ENCODE assay signal across 27 mouse cellular contexts in genomic region chr13:4858341-4858740, GRCm38 (mm10).
"Had no signal": no experiment of that assay in that cellular context is flagged by ENCODE, and none has a peak within 500 bp of the region (broad histone marks: within the 10 kb centered on the region; RNA-seq: fewer than 3 reads in every experiment).

No protein-coding gene starts in this region.

- H3K4me1 ChIP-seq: heart, embryonic 10.5 days; heart, embryonic 12.5 days; hindbrain, embryonic 10.5 days; hindbrain, embryonic 12.5 days; intestine, embryonic 15.5 days; limb, embryonic 10.5 days; limb, embryonic 12.5 days; liver, embryonic 13.5 days had no signal

- H3K9me3 ChIP-seq: heart, embryonic 10.5 days; heart, embryonic 12.5 days; hindbrain, embryonic 10.5 days; hindbrain, embryonic 12.5 days; intestine, embryonic 15.5 days; limb, embryonic 10.5 days; limb, embryonic 12.5 days; liver, embryonic 13.5 days had no signal

- DNase-seq: gastrocnemius, adult 2 months; gastrocnemius, postnatal 10 days; gastrocnemius, postnatal 25 days; heart, adult 18-20 months; heart, postnatal 10 days; heart, postnatal 4 days; kidney, adult 18-20 months; kidney, adult 8-10 months; kidney, postnatal 10 days; kidney, postnatal 25 days; kidney, postnatal 4 days; liver; liver, embryonic 13.5 days had no signal

- H3K27ac ChIP-seq: gastrocnemius, adult 2 months; heart, embryonic 10.5 days; hindbrain, embryonic 10.5 days; hindbrain, embryonic 12.5 days; hindbrain, embryonic 14.5 days; intestine, embryonic 15.5 days; layer of hippocampus, adult 2 months; left cerebral cortex, adult 2 months; limb, embryonic 10.5 days; limb, embryonic 12.5 days; liver, embryonic 13.5 days had no signal

- H3K4me2 ChIP-seq: heart, embryonic 12.5 days; hindbrain, embryonic 12.5 days; hindbrain, embryonic 14.5 days; intestine, embryonic 15.5 days; limb, embryonic 12.5 days; liver, embryonic 11.5 days; liver, embryonic 13.5 days had no signal

- H3K4me3 ChIP-seq: gastrocnemius, adult 2 months; heart, embryonic 10.5 days; heart, embryonic 12.5 days; hindbrain, embryonic 10.5 days; hindbrain, embryonic 12.5 days; intestine, embryonic 15.5 days; layer of hippocampus, adult 2 months; left cerebral cortex, adult 2 months; limb, embryonic 10.5 days; limb, embryonic 12.5 days; liver, embryonic 13.5 days had no signal

- H3K27me3 ChIP-seq: heart, embryonic 12.5 days; hindbrain, embryonic 12.5 days; intestine, embryonic 15.5 days; limb, embryonic 12.5 days; liver, embryonic 13.5 days had no signal

- ATAC-seq: hindbrain, embryonic 16.5 days; inflammation-experienced regulatory T-cells, adult 6 months; intestine, embryonic 15.5 days; intestine, postnatal 0 days had no signal

- H3K36me3 ChIP-seq: heart, embryonic 10.5 days; heart, embryonic 12.5 days; hindbrain, embryonic 10.5 days; hindbrain, embryonic 12.5 days; intestine, embryonic 15.5 days; limb, embryonic 10.5 days; limb, embryonic 12.5 days; liver, embryonic 13.5 days had no signal

- H3K9ac ChIP-seq: heart, embryonic 12.5 days; hindbrain, embryonic 12.5 days; hindbrain, embryonic 14.5 days; intestine, embryonic 15.5 days; limb, embryonic 12.5 days; liver, embryonic 13.5 days had no signal
